Mouse (Mus musculus) lung, adult 2 months (tissue): ENCODE measurements around the gene Itgal.

ENCODE experiments used
- CTCF ChIP-seq: fragments of 200-500 bp; IDR thresholded peaks from 2 replicates; pipeline ENCODE4 v1.5.1; 2011; ENCODE audit warnings: mild to moderate bottlenecking, low read length, control low read depth; ENCODE audit not compliant: insufficient read depth
- POLR2A ChIP-seq: fragments of 200-500 bp; IDR thresholded peaks from 2 replicates; pipeline ENCODE4 v1.6.1; 2011; ENCODE audit warnings: low read depth, mild to moderate bottlenecking, control low read depth, low read length, borderline replicate concordance; ENCODE audit errors: extremely low read depth

- TF ChIP-seq CTCF (no peak), POLR2A (no peak)
These were observed 17.9 kb downstream of the Itgal start for GRCm38 (mm10) chr7:127313912-127314311.
